Mouse (Mus musculus) effector memory CD4-positive, alpha-beta T cell, adult 7 months (primary cell): Measurements from ENCODE around the gene Gm4778. TPM values are rescaled to one million over a fixed set of nuclear protein-coding genes. Genes with fewer than 3 reads are reported as not detected.

Experiments
- polyA plus RNA-seq: library from polyadenylated mRNA; unstranded; fragments of 100-300 nt; shearing (Covaris generic); gene quantifications from one replicate; pipeline ENCODE4 v1.2.1, GENCODE M21; 2017

Gene Gm4778
- polyA plus RNA-seq = not detected

DNA sequence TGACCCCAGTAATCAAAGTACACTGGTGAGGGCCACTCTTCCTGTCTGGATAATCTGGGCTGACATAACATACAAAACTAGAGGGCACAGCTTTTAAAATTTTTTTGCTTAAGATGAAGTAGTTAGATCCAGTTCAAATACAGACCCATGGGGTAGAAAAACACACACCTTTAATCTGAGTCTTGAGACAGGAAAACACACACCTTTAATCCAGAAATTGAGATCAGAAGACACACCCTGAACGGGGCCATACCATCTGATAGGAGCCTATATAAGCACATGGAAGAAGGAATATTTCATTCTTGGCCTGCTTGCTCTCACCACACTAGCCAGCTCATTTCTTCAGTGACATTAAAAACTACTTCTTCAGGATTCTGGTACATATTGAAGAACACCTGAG lies at the start of gene Gm4778:
TSS of gene Gm4778 (plus strand) at position 301 of the 400 bp plus-strand sequence.

GRCm38 (mm10) chr3:94309633-94310363 lies 46.0 kb downstream of the Gm4778 start, which contains the start of gene Them4:
Gene Them4 (plus strand): TSS chr3:94310089.

Other genes starting within 250 kb of the Gm4778 start
- not detected for gene Gm9125, start 209.2 kb upstream of the Gm4778 start, polyA plus RNA-seq
- not detected for gene Gm10697, start 191.4 kb upstream of the Gm4778 start, polyA plus RNA-seq
- not detected for gene Gm10696, start 85.8 kb upstream of the Gm4778 start, polyA plus RNA-seq
- not detected for gene Gm5286, start 67.3 kb upstream of the Gm4778 start, polyA plus RNA-seq
- 2.7 TPM for gene Them4, start 46.1 kb downstream of the Gm4778 start, polyA plus RNA-seq
- gene Them5, start 78.1 kb downstream of the Gm4778 start, polyA plus RNA-seq = not detected
- gene C2cd4d, start 98.4 kb downstream of the Gm4778 start, polyA plus RNA-seq = not detected
- not detected for gene Rorc, start 108.8 kb downstream of the Gm4778 start, polyA plus RNA-seq
- not detected for gene Lingo4, start 134.5 kb downstream of the Gm4778 start, polyA plus RNA-seq
- gene Tdrkh, start 149.2 kb downstream of the Gm4778 start, polyA plus RNA-seq = 0.85 TPM
- gene Mrpl9, start 179.3 kb downstream of the Gm4778 start, polyA plus RNA-seq = 63.0 TPM
- gene Oaz3, start 179.9 kb downstream of the Gm4778 start, polyA plus RNA-seq = 2.0 TPM
- gene Celf3, start 214.3 kb downstream of the Gm4778 start, polyA plus RNA-seq = 2.7 TPM
- gene Riiad1, start 216.3 kb downstream of the Gm4778 start, polyA plus RNA-seq = not detected